In genomic region chr16:43663978-43664579, GRCm38 (mm10) we compare ENCODE assay signal across 17 mouse cellular contexts. TPM values are rescaled to one million over a fixed set of nuclear protein-coding genes. Genes with fewer than 3 reads are reported as not detected.
A peak's percentile ranks its signal among the peaks of the same experiment; 100 is the strongest.
DNase-seq lines count a peak whose midpoint lies in the region; ATAC-seq and TF ChIP-seq lines count a peak whose summit lies in the region.
"Had no signal": no experiment of that assay in that cellular context is flagged by ENCODE, and none has a peak within 500 bp of the region (broad histone marks: within the 10 kb centered on the region; RNA-seq: fewer than 3 reads in every experiment).

Gene Tigit (minus strand): TSS chr16:43664146.

- WGBS in midbrain, embryonic 15.5 days, result 84% methylated on average over 7 of the region's 7 CpGs

- peaks cover 8% of the 10 kb centered on the region for H3K9me3 ChIP-seq in CH12.LX (replicated peaks; ENCODE audit: low read length)
- H3K9me3 ChIP-seq in midbrain, embryonic 15.5 days, result no peaks in the 10 kb centered on the region

- H3K4me1 ChIP-seq in CH12.LX (ENCODE audit: control insufficient read depth in 1 of 2, insufficient read depth in 2 of 2), result peaks cover 48 to 90% of the 10 kb centered on the region in 2 experiments
- H3K4me1 ChIP-seq in midbrain, embryonic 15.5 days, result no peaks in the 10 kb centered on the region

- TF ChIP-seq POLR2A in CH12.LX (IDR thresholded peaks at IDR 0.05; ENCODE audit: low read depth, low read length), result peak; percentile 79

- no peak for TF ChIP-seq CTCF in CH12.LX (conservative IDR thresholded peaks at IDR 0.05 in 1 of 2, IDR thresholded peaks at IDR 0.05 in 1 of 2; ENCODE audit: low read depth in 2 of 2, low read length in 2 of 2)

- peaks cover 9 to 15% of the 10 kb centered on the region in 2 experiments for H3K36me3 ChIP-seq in CH12.LX (replicated peaks in 1 of 2; ENCODE audit: control insufficient read depth in 1 of 2, insufficient read depth in 1 of 2, low read length in 1 of 2)
- H3K36me3 ChIP-seq in midbrain, embryonic 15.5 days (replicated peaks), result no peaks in the 10 kb centered on the region

- H3K79me2 ChIP-seq in CH12.LX (replicated peaks; ENCODE audit: control insufficient read depth, extremely low read depth, insufficient read depth, poor library complexity, severe bottlenecking), result peaks cover 23% of the 10 kb centered on the region

- peak within 1 kb of the TSS; percentile 95 for H3K9ac ChIP-seq in CH12.LX (ENCODE audit: insufficient read depth, low read depth)
- no peak within 1 kb of the TSS for H3K9ac ChIP-seq in midbrain, embryonic 15.5 days

- H3K27ac ChIP-seq in CH12.LX (ENCODE audit: insufficient read depth, low read depth), result peak within 1 kb of the TSS; percentile 98
- H3K27ac ChIP-seq in midbrain, embryonic 15.5 days, result no peak within 1 kb of the TSS

- no peaks in the 10 kb centered on the region for H3K27me3 ChIP-seq in CH12.LX (replicated peaks)
- no peaks in the 10 kb centered on the region for H3K27me3 ChIP-seq in midbrain, embryonic 15.5 days (replicated peaks)

- TF ChIP-seq EP300 in CH12.LX (IDR thresholded peaks at IDR 0.05; ENCODE audit: low read length), result peak; percentile 61

- DNase-seq in lung, postnatal 36 days, result peak; percentile 1
- DNase-seq in lung, postnatal 25 days (ENCODE audit: low spot score), result no peak
- peak; percentile 73 for DNase-seq in CH12.LX (ENCODE audit: extremely low read depth)
- peak; percentile 92 for DNase-seq in induced T-regulatory cell, adult 2 months (ENCODE audit: low read depth)
- DNase-seq in thymus, postnatal 25 days, result peak; percentile 17
- DNase-seq in layer of hippocampus, adult 9-10 months (ENCODE audit: low spot score), result no peak
- DNase-seq: cerebellum, adult 18-20 months; heart, adult 18-20 months; kidney, adult 11 months; kidney, postnatal 4 days; liver; lung, postnatal 10 days had no signal

- peak within 1 kb of the TSS; percentile 23 to 60 (median 52) for H3K4me3 ChIP-seq in CH12.LX (replicated peaks in 1 of 3; ENCODE audit: low read depth in 2 of 3, low read length in 2 of 3, poor library complexity in 1 of 3)
- no peak within 1 kb of the TSS for H3K4me3 ChIP-seq in midbrain, embryonic 15.5 days

- TF ChIP-seq RAD21 in CH12.LX (IDR thresholded peaks at IDR 0.05; ENCODE audit: low read depth, low read length), result no peak; the same call in 1 of the 2 replicates

- in situ Hi-C loops in CH12.LX (cut with MboI; ENCODE audit: low pct_ligation_motif_present, low pct_unique_long_range_greater_than_20kb, low sequenced_read_pairs), result loop anchor here (5.0 kb wide), 1 partner anchor 33 kb away; no protein-coding TSS in a partner anchor

- dilution Hi-C loops in CH12.LX (cut with MboI; ENCODE audit: extremely low pct_ligation_motif_present, extremely low pct_unique_long_range_greater_than_20kb, low sequenced_read_pairs), result no loop called here

- H3K4me2 ChIP-seq in CH12.LX (ENCODE audit: insufficient read depth, low read depth, poor library complexity, severe bottlenecking), result peak within 1 kb of the TSS; percentile 86
- no peak within 1 kb of the TSS for H3K4me2 ChIP-seq in midbrain, embryonic 15.5 days

- ATAC-seq in midbrain, embryonic 15.5 days (replicated peaks), result no peak
- ATAC-seq: midbrain, embryonic 16.5 days had no signal

TF ChIP-seq in CH12.LX, 34 proteins besides CTCF, POLR2A, EP300 and RAD21:
- TF ChIP-seq MAFK (IDR thresholded peaks at IDR 0.05; ENCODE audit: insufficient replicate concordance, low read length), result peak; percentile 65; the same call in 1 of the 2 replicates
- TF ChIP-seq SMC3 (IDR thresholded peaks at IDR 0.05; ENCODE audit: low read depth, low read length), result no peak
- no peak for TF ChIP-seq ZKSCAN1 (IDR thresholded peaks at IDR 0.05; ENCODE audit: borderline replicate concordance, low read depth, low read length)
- peak; percentile 81; the same call in 1 of the 2 replicates for TF ChIP-seq MYC (IDR thresholded peaks at IDR 0.05; ENCODE audit: low read depth, low read length)
- no peak for TF ChIP-seq ZMIZ1 (IDR thresholded peaks at IDR 0.05; ENCODE audit: low read depth, low read length)
- TF ChIP-seq ZC3H11A (IDR thresholded peaks at IDR 0.05; ENCODE audit: low read depth, low read length), result no peak
- TF ChIP-seq SIN3A (IDR thresholded peaks at IDR 0.05; ENCODE audit: low read length), result peak; percentile 67; the same call in 1 of the 2 replicates
- no peak for TF ChIP-seq PAX5 (IDR thresholded peaks at IDR 0.05; ENCODE audit: low read length)
- TF ChIP-seq UBTF (IDR thresholded peaks at IDR 0.05; ENCODE audit: low read depth, low read length), result 0 out of 2 replicates have a peak, but pooled peaks have one; percentile 73
- no peak for TF ChIP-seq USF1 (IDR thresholded peaks at IDR 0.05; ENCODE audit: low read depth, low read length)
- TF ChIP-seq BHLHE40 (IDR thresholded peaks at IDR 0.05; ENCODE audit: low read depth, low read length), result peak; percentile 59
- no peak for TF ChIP-seq ZNF384 (IDR thresholded peaks at IDR 0.05; ENCODE audit: low read depth, low read length)
- no peak for TF ChIP-seq KAT2A (IDR thresholded peaks at IDR 0.05; ENCODE audit: insufficient replicate concordance, low read length)
- no peak for TF ChIP-seq USF2 (conservative IDR thresholded peaks at IDR 0.05; ENCODE audit: low read depth, low read length)
- peak; percentile 76 for TF ChIP-seq MAX (IDR thresholded peaks at IDR 0.05; ENCODE audit: low read length)
- TF ChIP-seq ELF1 (IDR thresholded peaks at IDR 0.05; ENCODE audit: low read depth, low read length), result no peak; the same call in 1 of the 2 replicates
- 0 out of 2 replicates have a peak, but pooled peaks have one; percentile 44 for TF ChIP-seq TCF12 (IDR thresholded peaks at IDR 0.05; ENCODE audit: low read depth, low read length)
- TF ChIP-seq E2F4 (IDR thresholded peaks at IDR 0.05; ENCODE audit: insufficient replicate concordance, low read depth, low read length), result no peak
- TF ChIP-seq JUND (conservative IDR thresholded peaks at IDR 0.05; ENCODE audit: low read depth, low read length), result peak; percentile 80
- no peak; the same call in 1 of the 2 replicates for TF ChIP-seq HCFC1 (IDR thresholded peaks at IDR 0.05; ENCODE audit: low read depth, low read length)
- TF ChIP-seq NELFE (IDR thresholded peaks at IDR 0.05; ENCODE audit: low read depth, low read length), result peak; percentile 38; the same call in 1 of the 2 replicates
- no peak for TF ChIP-seq GABPA (IDR thresholded peaks at IDR 0.05; ENCODE audit: insufficient replicate concordance, low read depth, low read length)
- no peak for TF ChIP-seq RCOR1 (conservative IDR thresholded peaks at IDR 0.05; ENCODE audit: low read depth, low read length)
- TF ChIP-seq MAZ (IDR thresholded peaks at IDR 0.05; ENCODE audit: low read depth, low read length), result no peak
- TF ChIP-seq ETS1 (conservative IDR thresholded peaks at IDR 0.05; ENCODE audit: low read depth, low read length), result peak; percentile 82
- peak; percentile 62; the same call in 1 of the 2 replicates for TF ChIP-seq POLR2AphosphoS2 (IDR thresholded peaks at IDR 0.05; ENCODE audit: low read depth, low read length)
- peak; percentile 60; the same call in 1 of the 2 replicates for TF ChIP-seq TBP (conservative IDR thresholded peaks at IDR 0.05; ENCODE audit: low read depth, low read length)
- TF ChIP-seq CHD2 (IDR thresholded peaks at IDR 0.05; ENCODE audit: low read length), result no peak
- TF ChIP-seq JUN (IDR thresholded peaks at IDR 0.05; ENCODE audit: insufficient read depth, low read depth, low read length), result peak; percentile 86
- TF ChIP-seq MEF2A (IDR thresholded peaks at IDR 0.05; ENCODE audit: borderline replicate concordance, low read depth, low read length), result peak; percentile 9; the same call in 1 of the 2 replicates
- TF ChIP-seq IRF4 (IDR thresholded peaks at IDR 0.05; ENCODE audit: low read depth, low read length), result no peak; the same call in 1 of the 2 replicates
- TF ChIP-seq MXI1 (IDR thresholded peaks at IDR 0.05; ENCODE audit: low read depth, low read length), result no peak
- no peak for TF ChIP-seq NRF1 (IDR thresholded peaks at IDR 0.05; ENCODE audit: low read depth, low read length)
- no peak for TF ChIP-seq CHD1 (IDR thresholded peaks at IDR 0.05; ENCODE audit: low read depth, low read length)
TF ChIP-seq in CH12.LX: peak in this region for 14.

RNA-seq across cellular contexts. Expression of gene Tigit, which starts in this region (rescaled TPM):
- total RNA-seq in CH12.LX (2012; rRNA removed) (59.3 and 67.2 TPM in 2 replicates), CH12.LX (2014; rRNA removed) (13.6 and 17.5 TPM in 2 replicates)
- polyA plus RNA-seq in CH12.LX (2012; ENCODE audit: insufficient read length, low read depth), result 54.5 and 55.4 TPM in 2 replicates
- polyA plus RNA-seq in midbrain, embryonic 15.5 days (2015; fragmentation: Nextera tagmentation; extraction: Ambion mirVana), result not detected in 2 replicates
- total RNA-seq: heart, adult 18-20 months; hematopoietic stem cell, adult 5-6 weeks; left cerebral cortex, adult 8-10 months had no signal
- polyA plus RNA-seq: midbrain, embryonic 16.5 days; stomach, embryonic 16.5 days had no signal

Comparison
In these comparisons a context has a peak if more than half of its experiments do, and no peak if none do; other contexts are left out.
1. RNA of gene Tigit (polyA plus RNA-seq): 54.5 to 55.4 TPM in CH12.LX; not detected in midbrain, embryonic 15.5 days; every median in the first group is over 10 times any median in the second.
2. DNase-seq: peak in lung, postnatal 36 days (single experiment), CH12.LX (single experiment), induced T-regulatory cell, adult 2 months (single experiment) and thymus, postnatal 25 days (single experiment); none in lung, postnatal 25 days (single experiment) and layer of hippocampus, adult 9-10 months (single experiment).